Comparison of ENCODE assay signal across 8 mouse cellular contexts in genomic region chr5:29467489-29468350, GRCm38 (mm10). TPM values are rescaled to one million over a fixed set of nuclear protein-coding genes. Genes with fewer than 3 reads are reported as not detected.
DNase-seq lines count a peak whose midpoint lies in the region; ATAC-seq lines count a peak whose summit lies in the region.

No protein-coding gene starts in this region.

- H3K9ac ChIP-seq in heart, embryonic 14.5 days (ENCODE audit: low read length) = peak overlapping the region; percentile 32
- peak overlapping the region; percentile 35; the same call in 1 of the 2 replicates for H3K9ac ChIP-seq in hindbrain, embryonic 13.5 days

- no peak overlapping the region for H3K27ac ChIP-seq in heart, embryonic 14.5 days (replicated peaks in 1 of 2; ENCODE audit: control insufficient read depth in 1 of 2, insufficient read depth in 1 of 2, low read depth in 2 of 2, low read length in 2 of 2)
- no peak overlapping the region for H3K27ac ChIP-seq in hindbrain, embryonic 13.5 days
- H3K27ac ChIP-seq in midbrain, embryonic 10.5 days (replicated peaks) = no peak overlapping the region

- H3K4me2 ChIP-seq in heart, embryonic 14.5 days (ENCODE audit: low read length) = peak overlapping the region; percentile 71
- peak overlapping the region; percentile 48 for H3K4me2 ChIP-seq in hindbrain, embryonic 13.5 days

- H3K9me3 ChIP-seq in heart, embryonic 14.5 days (ENCODE audit: control insufficient read depth, low read length) = no peaks in the 10 kb centered on the region
- H3K9me3 ChIP-seq in hindbrain, embryonic 13.5 days = no peaks in the 10 kb centered on the region
- no peaks in the 10 kb centered on the region for H3K9me3 ChIP-seq in midbrain, embryonic 10.5 days (replicated peaks)

- no peak for ATAC-seq in heart, embryonic 14.5 days (ENCODE audit: insufficient number of reproducible peaks, insufficient read depth, low FRiP score, low read depth)
- ATAC-seq in hindbrain, embryonic 13.5 days (ENCODE audit: low FRiP score) = peak; percentile 34
- ATAC-seq in monocyte, adult 5-6 weeks (replicated peaks; ENCODE audit: insufficient number of reproducible peaks, low FRiP score, low TSS enrichment, poor library complexity, severe bottlenecking) = no peak

- intact Hi-C loops in heart, postnatal 36 days (cut with DNase I) = no loop called here

- WGBS in heart, embryonic 14.5 days = 4% methylated on average over 67 of the region's 67 CpGs
- 3% methylated on average over 67 of the region's 67 CpGs for WGBS in hindbrain, embryonic 13.5 days
- 2% methylated on average over 67 of the region's 67 CpGs for WGBS in midbrain, embryonic 10.5 days

- DNase-seq in heart, postnatal 36 days = no peak
- DNase-seq in WW6 (ENCODE audit: low read depth, low spot score) = peak; percentile 55
- peak; percentile 58 for DNase-seq in midbrain, embryonic 10.5 days (ENCODE audit: low spot score)
- peak; percentile 58 for DNase-seq in thymus, postnatal 4 days
- no peak for DNase-seq in spleen, adult 12 weeks (ENCODE audit: low spot score)

- peaks cover 0 to 4% of the 10 kb centered on the region in 2 experiments; a peak in 2 of 4 replicates for H3K4me1 ChIP-seq in heart, embryonic 14.5 days (ENCODE audit: control insufficient read depth in 2 of 2, insufficient read depth in 2 of 2, low read length in 2 of 2)
- H3K4me1 ChIP-seq in hindbrain, embryonic 13.5 days (replicated peaks) = peaks cover 10% of the 10 kb centered on the region
- peaks cover 12% of the 10 kb centered on the region for H3K4me1 ChIP-seq in midbrain, embryonic 10.5 days

- peaks cover 70% of the 10 kb centered on the region for H3K27me3 ChIP-seq in heart, embryonic 14.5 days (ENCODE audit: control insufficient read depth, insufficient read depth, low read length)
- peaks cover 87% of the 10 kb centered on the region for H3K27me3 ChIP-seq in hindbrain, embryonic 13.5 days
- peaks cover 78% of the 10 kb centered on the region for H3K27me3 ChIP-seq in midbrain, embryonic 10.5 days (ENCODE audit: low read depth, poor library complexity, severe bottlenecking)

- H3K36me3 ChIP-seq in heart, embryonic 14.5 days (ENCODE audit: control insufficient read depth, insufficient read depth, low read length) = no peaks in the 10 kb centered on the region
- no peaks in the 10 kb centered on the region for H3K36me3 ChIP-seq in hindbrain, embryonic 13.5 days
- no peaks in the 10 kb centered on the region for H3K36me3 ChIP-seq in midbrain, embryonic 10.5 days

- H3K4me3 ChIP-seq in heart, embryonic 14.5 days (ENCODE audit: control insufficient read depth in 1 of 2, insufficient read depth in 1 of 2, low read depth in 1 of 2, low read length in 2 of 2) = peak overlapping the region; percentile 45 to 49
- H3K4me3 ChIP-seq in hindbrain, embryonic 13.5 days = peak overlapping the region; percentile 30
- H3K4me3 ChIP-seq in midbrain, embryonic 10.5 days = peak overlapping the region; percentile 54

RNA-seq across cellular contexts. Expression of gene Mnx1, which starts 10.6 kb away (rescaled TPM):
- polyA plus RNA-seq in heart, embryonic 14.5 days (2014; fragmentation: Nextera tagmentation; extraction: Ambion mirVana) = not detected in 2 replicates
- not detected for total RNA-seq in heart, postnatal 36 days (2021)
- 0.31 and 0.48 TPM in 2 replicates for polyA plus RNA-seq in hindbrain, embryonic 13.5 days (2015; fragmentation: Nextera tagmentation; extraction: Ambion mirVana)
- polyA plus RNA-seq in midbrain, embryonic 10.5 days (2016; fragmentation: Nextera tagmentation; extraction: Ambion mirVana) = not detected in 2 replicates
- not detected in 3 replicates for total RNA-seq in monocyte, adult 5-6 weeks (2017)

RNA-seq across cellular contexts. Expression of gene Nom1, which starts 33.3 kb away (rescaled TPM):
- 11.4 and 13.1 TPM in 2 replicates for polyA plus RNA-seq in heart, embryonic 14.5 days (2014; fragmentation: Nextera tagmentation; extraction: Ambion mirVana)
- total RNA-seq in heart, postnatal 36 days (2021) = 10 to 100 TPM; 12.9 to 13.3 TPM
- polyA plus RNA-seq in hindbrain, embryonic 13.5 days (2015; fragmentation: Nextera tagmentation; extraction: Ambion mirVana) = 21.7 and 22.2 TPM in 2 replicates
- polyA plus RNA-seq in midbrain, embryonic 10.5 days (2016; fragmentation: Nextera tagmentation; extraction: Ambion mirVana) = 27.7 and 33.7 TPM in 2 replicates
- total RNA-seq in monocyte, adult 5-6 weeks (2017) = 10.8 to 14.1 TPM (median 10.9 TPM) in 3 replicates

Comparison
In these comparisons a context has a peak if more than half of its experiments do, and no peak if none do; other contexts are left out.
1. DNase-seq: peak in WW6 (single experiment), midbrain, embryonic 10.5 days (single experiment) and thymus, postnatal 4 days (single experiment); none in heart, postnatal 36 days (0 of 2) and spleen, adult 12 weeks (single experiment).
2. Peak in every context shown above with its lines, with median percentiles within 50 percentile points of each other: H3K4me3 ChIP-seq.